Mouse (Mus musculus) megakaryocyte progenitor cell, adult 5-6 weeks (primary cell): ENCODE measurements around the gene Vsig2. TPM values are rescaled to one million over a fixed set of nuclear protein-coding genes. Genes with fewer than 3 reads are reported as not detected.

Experiments used
- ATAC-seq: replicated peaks from 2 replicates; pipeline ENCODE4 v1.8.0; 2016; ENCODE audit warnings: mild to moderate bottlenecking, moderate TSS enrichment, inconsistent platforms; ENCODE audit not compliant: poor library complexity
- total RNA-seq, 2 experiments: library from RNA; stranded (forward) in 1 of 2; stranded (reverse) in 1 of 2; fragments of 157-497, 149-512 nt in 1 of 2; fragments of 200-1000 nt in 1 of 2; gene quantifications; 2 replicates each; pipeline versions ENCODE4 v1.2.3 to v1.2.4; 2015 to 2017

Vsig2 gene
- total RNA-seq (2015) (not detected in 2 replicates), total RNA-seq (2017) (not detected in 2 replicates)

- ATAC-seq, result no peak
Observed at GRCm38 (mm10) chr9:37539170-37540025, at the start of gene Vsig2. Vsig2 (plus strand) TSS chr9:37539255.

- peak; percentile 59 for ATAC-seq
Observed at GRCm38 (mm10) chr9:37489446-37490120, 49.5 kb upstream of the Vsig2 start.

DNA sequence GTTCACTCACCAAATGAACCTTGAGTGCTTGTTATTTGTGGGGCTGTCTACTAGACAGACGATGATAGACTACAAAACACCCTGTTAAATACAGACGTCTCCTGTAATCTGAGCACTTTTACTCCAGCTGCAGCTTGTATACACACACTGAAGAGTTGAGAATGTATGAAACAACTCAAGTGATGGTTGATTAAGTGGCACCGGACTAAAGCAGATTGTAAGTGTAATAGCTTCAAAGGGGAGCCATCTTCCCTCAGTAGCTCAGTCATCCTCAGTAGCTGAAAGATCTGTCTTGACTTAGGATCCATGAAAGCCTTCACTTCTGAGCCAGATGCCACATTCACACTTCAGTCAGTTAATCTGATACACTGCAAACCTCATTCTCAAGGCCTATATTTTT is 43.3 kb upstream of the Vsig2 start:
- no peak for ATAC-seq

DNA sequence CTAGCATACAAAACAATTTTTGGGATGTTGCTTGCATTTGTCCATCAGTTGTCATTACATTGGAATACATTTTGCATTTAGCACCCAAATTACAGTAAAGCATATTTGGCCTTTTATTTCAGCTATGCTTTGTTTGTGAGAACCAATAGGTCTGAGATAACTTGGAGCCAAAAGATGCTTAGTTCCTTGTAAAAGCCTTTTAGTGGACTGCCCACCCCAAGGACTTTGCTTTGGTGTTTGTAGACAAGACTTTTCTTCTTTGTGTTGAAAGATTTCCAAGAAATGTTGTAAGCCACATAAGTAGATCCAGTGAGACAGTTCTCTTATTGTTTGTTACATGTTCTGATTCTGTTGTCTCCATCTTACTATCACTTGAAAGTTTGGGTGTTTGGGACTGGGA is 42.7 kb upstream of the Vsig2 start:
- no peak for ATAC-seq

GRCm38 (mm10) chr9:37500201-37500600 is 38.9 kb upstream of the Vsig2 start:
- ATAC-seq, result no peak

DNA sequence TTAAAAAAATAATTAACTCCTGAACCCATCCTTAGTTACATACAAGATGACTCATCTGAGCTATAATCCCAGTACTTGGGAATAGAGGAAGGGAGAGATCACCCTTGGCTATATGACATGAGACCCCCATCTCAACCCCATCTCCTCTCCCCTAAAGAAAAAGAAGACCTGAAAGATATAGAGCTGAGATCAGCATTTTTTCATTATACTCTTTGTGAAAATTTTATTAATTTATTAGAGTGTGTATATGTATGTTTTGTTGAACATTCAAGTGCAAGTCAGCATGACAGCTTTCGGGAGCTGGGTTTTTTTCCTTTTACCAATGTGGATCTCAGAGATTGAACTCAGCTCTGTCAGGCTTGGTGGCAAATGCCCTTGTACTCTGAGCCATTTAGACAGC is 37.9 kb upstream of the Vsig2 start:
- no peak for ATAC-seq

DNA sequence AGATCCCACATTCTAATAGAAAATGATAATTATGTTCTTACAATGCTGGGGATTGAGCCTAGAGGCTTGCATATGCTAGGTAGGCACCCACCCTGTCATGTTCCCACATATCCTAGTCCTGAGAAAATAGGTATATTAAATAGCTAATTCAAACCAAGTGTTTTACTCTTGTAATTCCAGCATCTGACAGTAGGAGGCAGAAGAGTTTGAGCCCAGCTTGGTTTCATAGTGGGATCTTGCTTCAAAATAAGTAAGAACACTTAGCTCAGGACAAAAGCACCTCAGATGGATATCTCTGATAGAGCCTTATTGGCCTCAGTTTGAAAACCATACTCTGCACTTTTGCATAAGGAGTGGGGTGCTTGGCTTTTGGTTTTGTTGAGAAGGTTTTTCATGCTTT is 34.7 kb upstream of the Vsig2 start:
- 0 out of 2 replicates have a peak, but pooled peaks have one; percentile 23 for ATAC-seq

DNA sequence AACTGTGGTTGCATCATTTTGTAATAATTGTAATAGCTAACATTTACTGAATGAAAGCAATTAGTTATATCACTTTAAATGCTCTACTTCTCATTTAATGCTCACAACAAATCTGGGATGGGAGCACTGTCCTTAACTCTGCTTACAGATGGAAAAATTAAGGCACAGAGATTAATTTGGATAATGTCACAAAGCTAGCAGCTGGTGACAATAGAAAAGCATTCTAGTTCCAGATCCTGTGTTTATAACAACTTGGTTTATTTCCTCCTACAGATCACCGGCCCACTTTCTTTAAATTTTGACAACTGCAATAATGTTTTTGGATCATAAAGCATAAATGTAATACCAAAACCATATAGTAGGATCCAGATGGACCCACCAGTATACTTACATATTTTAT is 33.0 kb upstream of the Vsig2 start:
- ATAC-seq, result no peak

GRCm38 (mm10) chr9:37512097-37512496 is 27.0 kb upstream of the Vsig2 start:
- peak; percentile 88 for ATAC-seq

DNA sequence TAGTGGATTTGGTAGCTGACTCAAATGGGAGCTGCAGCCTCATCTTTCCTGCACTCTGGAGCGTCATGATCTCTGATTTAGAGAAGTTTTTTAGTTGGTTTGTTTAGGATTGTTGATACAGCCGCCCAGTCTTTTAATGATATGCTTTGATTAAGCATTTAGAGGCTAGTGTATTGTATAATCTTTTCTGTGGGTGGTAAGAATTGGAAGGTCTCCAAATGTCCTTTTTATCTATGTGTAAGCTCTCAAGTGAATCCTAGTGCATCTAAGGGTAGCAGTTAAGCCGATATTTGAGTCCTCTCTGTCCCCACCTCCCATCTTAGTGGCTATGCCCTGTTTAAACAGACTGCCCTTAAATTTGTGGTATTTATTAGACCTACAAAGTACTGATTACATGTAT is 24.6 kb upstream of the Vsig2 start:
- ATAC-seq, result no peak

DNA sequence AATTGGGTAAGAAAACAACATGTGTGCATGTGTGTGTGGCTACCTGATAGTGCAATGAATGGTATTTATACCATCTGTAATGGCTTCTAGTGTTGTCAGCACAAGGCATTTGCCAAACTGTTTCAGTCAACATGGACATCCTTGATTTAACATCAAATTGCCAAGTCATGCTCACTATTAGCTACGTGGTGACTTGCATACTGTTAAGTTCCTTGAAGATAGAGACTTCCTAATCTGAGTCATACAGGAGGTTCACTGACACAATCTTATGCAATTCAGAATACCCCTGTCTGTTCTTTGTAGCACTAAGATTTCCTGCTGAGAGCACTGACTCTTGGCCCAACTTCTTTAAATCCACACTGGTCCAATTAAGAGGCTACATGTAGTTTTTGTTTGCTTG is 21.6 kb upstream of the Vsig2 start:
- peak; percentile 97 for ATAC-seq

DNA sequence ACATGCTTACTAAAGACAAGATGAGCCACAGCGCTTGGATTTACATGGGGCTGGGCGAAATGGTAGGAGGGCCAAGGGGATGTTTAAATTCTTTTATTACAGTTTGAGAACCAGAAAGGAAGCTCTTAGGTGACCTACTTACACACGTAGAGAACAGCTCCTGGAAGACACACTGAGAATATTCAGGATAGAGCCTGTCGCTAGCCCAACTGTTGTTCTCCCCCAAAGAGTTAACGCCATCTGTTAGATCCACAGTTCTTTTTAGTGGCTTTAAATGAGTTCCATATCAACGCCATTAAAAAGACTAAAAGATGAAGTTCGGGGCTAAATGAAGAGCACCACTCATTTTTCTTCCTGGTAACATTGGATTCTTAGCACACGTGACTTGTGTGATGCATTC is 20.1 kb upstream of the Vsig2 start:
- no peak for ATAC-seq

DNA sequence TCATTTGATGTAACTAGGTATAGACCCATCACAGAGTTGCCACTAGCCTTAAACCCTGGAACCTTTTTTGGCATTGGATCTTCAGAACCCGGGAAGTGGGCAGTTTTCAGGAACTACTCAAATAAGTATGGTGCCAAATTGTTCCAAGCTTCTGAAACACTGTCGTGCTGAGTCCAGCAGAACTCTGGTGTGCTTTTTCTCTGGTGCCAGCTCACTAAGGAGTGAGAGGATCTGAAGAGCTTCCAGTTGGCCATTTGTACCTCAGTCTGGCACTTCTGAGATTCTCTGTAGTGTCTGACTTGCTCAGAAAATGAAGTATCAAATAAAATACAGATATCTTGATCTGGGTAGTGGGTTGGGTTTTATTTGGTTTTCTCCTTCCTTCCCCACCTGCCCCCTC is 19.1 kb upstream of the Vsig2 start:
- no peak for ATAC-seq

- no peak for ATAC-seq
Observed at GRCm38 (mm10) chr9:37525461-37525860, 13.6 kb upstream of the Vsig2 start.

GRCm38 (mm10) chr9:37526443-37527395 is 12.3 kb upstream of the Vsig2 start:
- peak; percentile 27 for ATAC-seq

GRCm38 (mm10) chr9:37527396-37528224 is 11.4 kb upstream of the Vsig2 start, which contains the start of gene Esam:
Esam (plus strand) TSS chr9:37528078.
- peak; percentile 26; the same call in 1 of the 2 replicates for ATAC-seq

GRCm38 (mm10) chr9:37528225-37528970 is 10.7 kb upstream of the Vsig2 start:
- ATAC-seq, result no peak

- ATAC-seq, result peak; percentile 63
Observed at GRCm38 (mm10) chr9:37530031-37530887, 8.8 kb upstream of the Vsig2 start.
